Mouse (Mus musculus) urinary bladder, adult 2 months (tissue): ENCODE measurements around the gene Gm20888. TPM values are rescaled to one million over a fixed set of nuclear protein-coding genes. Genes with fewer than 3 reads are reported as not detected.
"Not testable (repeated sequence)": the region's sequence is repeated elsewhere in the genome, so short reads cannot be mapped to it uniquely, and the experiment has no call there.

Experiments used
- DNase-seq: peaks from one replicate; pipeline ENCODE4 v3.0.0; 2022; ENCODE audit warnings: low spot score
- polyA plus RNA-seq: library from polyadenylated mRNA; depleted of rRNA; stranded (reverse); fragments of >200 nt; gene quantifications from 2 replicates; pipeline ENCODE4 v1.2.3, GENCODE M21; 2012; rRNA removed

Gene Gm20888
- polyA plus RNA-seq, result not detected in 2 replicates

- not testable (repeated sequence) for DNase-seq
Measured at GRCm38 (mm10) chrY:70441582-70441981, at the start of gene Gm20888. Gene Gm20888 (plus strand): TSS chrY:70441882.

Other genes starting within 250 kb of the Gm20888 start
- not detected in 2 replicates for gene Gm21118, start 168.2 kb upstream of the Gm20888 start, polyA plus RNA-seq
- not detected in 2 replicates for gene Gm29423, start 138.6 kb upstream of the Gm20888 start, polyA plus RNA-seq
- not detected in 2 replicates for gene Gm29644, start 138.5 kb upstream of the Gm20888 start, polyA plus RNA-seq